Comparison of ENCODE assay signal across 11 mouse cellular contexts in genomic region chr13:20900972-20901457, GRCm38 (mm10).
DNase-seq lines count a peak whose midpoint lies in the region; ATAC-seq lines count a peak whose summit lies in the region.
"Had no signal": no experiment of that assay in that cellular context is flagged by ENCODE, and none has a peak within 500 bp of the region (broad histone marks: within the 10 kb centered on the region; RNA-seq: fewer than 3 reads in every experiment).

No protein-coding gene starts in this region.

- no peaks in the 10 kb centered on the region for H3K36me3 ChIP-seq in forebrain, embryonic 16.5 days (ENCODE audit: control insufficient read depth, insufficient read depth)
- H3K36me3 ChIP-seq: embryonic facial prominence, embryonic 15.5 days; liver, embryonic 15.5 days had no signal

- H3K27ac ChIP-seq in forebrain, embryonic 16.5 days (ENCODE audit: low read length): no peak overlapping the region
- H3K27ac ChIP-seq: embryonic facial prominence, embryonic 15.5 days; liver, embryonic 15.5 days had no signal

- H3K27me3 ChIP-seq in forebrain, embryonic 16.5 days (replicated peaks; ENCODE audit: control insufficient read depth, insufficient read depth, low read length): no peaks in the 10 kb centered on the region
- H3K27me3 ChIP-seq: embryonic facial prominence, embryonic 15.5 days; liver, embryonic 15.5 days had no signal

- no peak for DNase-seq in frontal cortex, postnatal 10 days (ENCODE audit: low spot score in 2 of 2)
- DNase-seq in Muller cell, postnatal 12 days (ENCODE audit: inconsistent ontology term): peak; percentile 46
- peak; percentile 34 for DNase-seq in lung, postnatal 14 days
- DNase-seq in adrenal gland, adult 18-20 months (ENCODE audit: low spot score in 2 of 2): no peak
- no peak for DNase-seq in B cell, adult 2 months
- DNase-seq: thymus, postnatal 4 days had no signal

- no peak overlapping the region for H3K9ac ChIP-seq in forebrain, embryonic 16.5 days (replicated peaks; ENCODE audit: low read depth, low read length)
- H3K9ac ChIP-seq: embryonic facial prominence, embryonic 15.5 days; liver, embryonic 15.5 days had no signal

- no peaks in the 10 kb centered on the region for H3K9me3 ChIP-seq in forebrain, embryonic 16.5 days (ENCODE audit: control insufficient read depth, low read length)
- H3K9me3 ChIP-seq: embryonic facial prominence, embryonic 15.5 days; liver, embryonic 15.5 days had no signal

- WGBS in forebrain, embryonic 16.5 days: 7% methylated on average over 2 of the region's 2 CpGs

- peak; percentile 92 for ATAC-seq in frontal cortex, adult (ENCODE audit: low TSS enrichment)
- ATAC-seq in forebrain, embryonic 16.5 days: peak; percentile 61
- no peak for ATAC-seq in CD4-positive, CD25-positive, alpha-beta regulatory T cell, adult 4 months

- no peak overlapping the region for H3K4me2 ChIP-seq in forebrain, embryonic 16.5 days (ENCODE audit: low read length)
- H3K4me2 ChIP-seq: embryonic facial prominence, embryonic 15.5 days; liver, embryonic 15.5 days had no signal

- no peak overlapping the region for H3K4me3 ChIP-seq in forebrain, embryonic 16.5 days (replicated peaks; ENCODE audit: low read length)
- H3K4me3 ChIP-seq: embryonic facial prominence, embryonic 15.5 days; liver, embryonic 15.5 days had no signal

- H3K4me1 ChIP-seq in forebrain, embryonic 16.5 days (replicated peaks; ENCODE audit: control insufficient read depth, insufficient read depth, low read length): peaks cover 17% of the 10 kb centered on the region
- H3K4me1 ChIP-seq: embryonic facial prominence, embryonic 15.5 days; liver, embryonic 15.5 days had no signal

Comparison
In these comparisons a context has a peak if more than half of its experiments do, and no peak if none do; other contexts are left out.
1. DNase-seq: peak in Muller cell, postnatal 12 days (single experiment) and lung, postnatal 14 days (single experiment); none in frontal cortex, postnatal 10 days (0 of 2), adrenal gland, adult 18-20 months (0 of 2) and B cell, adult 2 months (0 of 2).